Mouse (Mus musculus) liver, postnatal 0 days (tissue): ENCODE measurements around the gene Cnpy1.

Source experiments
- CTCF ChIP-seq: sonication (generic); IDR thresholded peaks from 2 replicates; pipeline ENCODE4 v1.5.1; 2016; ENCODE audit warnings: antibody characterized with exemption, low read depth
- EP300 ChIP-seq: IDR thresholded peaks from 2 replicates; pipeline ENCODE4 v1.6.1; 2016; ENCODE audit warnings: antibody characterized with exemption, low read depth, mild to moderate bottlenecking

DNA sequence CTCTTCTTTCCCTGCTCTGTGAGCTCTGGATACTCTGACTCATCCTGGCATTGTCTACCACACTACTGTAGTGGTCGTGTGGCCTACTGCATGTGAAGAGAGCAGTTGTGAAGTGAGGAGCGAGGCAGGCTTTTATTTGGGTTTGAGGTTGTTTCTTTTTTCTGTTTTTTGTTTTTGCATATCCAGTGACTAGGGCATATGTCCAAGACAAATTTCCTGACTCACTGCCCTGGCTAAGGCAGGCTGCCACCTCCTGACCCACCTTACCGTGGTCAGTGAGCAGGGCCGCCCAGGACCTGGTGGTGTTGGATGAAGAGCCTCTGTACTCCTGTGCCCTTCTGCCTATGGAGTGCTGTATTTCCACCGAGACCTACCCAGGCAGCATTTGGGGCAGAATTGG, 5.8 kb downstream of the Cnpy1 start:
- TF ChIP-seq CTCF (no peak), EP300 (no peak)
